16 mouse cellular contexts compared by ENCODE assay signal in the genomic region with DNA sequence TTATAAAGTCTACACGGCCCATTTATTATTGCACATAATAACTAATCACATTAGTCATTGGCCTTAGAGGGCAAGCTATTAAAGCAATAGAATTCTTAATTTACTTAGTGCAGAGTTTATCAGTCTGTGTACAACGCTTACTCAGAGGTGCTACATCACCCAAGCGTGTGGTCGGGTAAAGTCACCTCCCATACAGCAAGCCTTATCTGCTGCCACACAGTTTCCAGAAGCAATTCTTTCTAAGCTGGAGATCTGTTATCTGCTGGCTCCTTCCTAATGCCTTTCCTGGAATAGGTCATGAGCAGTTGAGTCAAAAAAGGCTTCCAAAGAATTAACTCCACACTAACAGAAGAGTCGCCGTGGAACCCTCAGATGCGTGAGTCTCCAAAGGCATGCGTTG.
DNase-seq lines count a peak whose midpoint lies in the region; ATAC-seq and TF ChIP-seq lines count a peak whose summit lies in the region.
"Had no signal": no experiment of that assay in that cellular context is flagged by ENCODE, and none has a peak within 500 bp of the region (broad histone marks: within the 10 kb centered on the region; RNA-seq: fewer than 3 reads in every experiment).

No protein-coding gene starts in this region.

- no peak overlapping the region for H3K9ac ChIP-seq in heart, embryonic 12.5 days
- H3K9ac ChIP-seq in liver, embryonic 13.5 days, result peak overlapping the region; percentile 26
- no peak overlapping the region for H3K9ac ChIP-seq in stomach, embryonic 16.5 days (ENCODE audit: low read length)
- H3K9ac ChIP-seq in midbrain, postnatal 0 days (replicated peaks; ENCODE audit: low read length, poor library complexity, severe bottlenecking), result no peak overlapping the region
- H3K9ac ChIP-seq: hindbrain, embryonic 15.5 days; limb, embryonic 12.5 days; midbrain, embryonic 15.5 days; neural tube, embryonic 12.5 days had no signal

- H3K4me3 ChIP-seq in heart, embryonic 12.5 days, result no peak overlapping the region
- H3K4me3 ChIP-seq in liver, embryonic 13.5 days (replicated peaks), result peak overlapping the region; percentile 14; the same call in 1 of the 2 replicates
- H3K4me3 ChIP-seq in stomach, embryonic 16.5 days (replicated peaks; ENCODE audit: low read length), result no peak overlapping the region
- H3K4me3 ChIP-seq in midbrain, postnatal 0 days (ENCODE audit: low read depth, low read length), result no peak overlapping the region
- H3K4me3 ChIP-seq: hindbrain, embryonic 15.5 days; limb, embryonic 12.5 days; midbrain, embryonic 15.5 days; neural tube, embryonic 12.5 days had no signal

- H3K27me3 ChIP-seq in heart, embryonic 12.5 days (replicated peaks), result no peaks in the 10 kb centered on the region; the same call in none of the 2 replicates
- no peaks in the 10 kb centered on the region for H3K27me3 ChIP-seq in liver, embryonic 13.5 days
- no peaks in the 10 kb centered on the region for H3K27me3 ChIP-seq in stomach, embryonic 16.5 days (ENCODE audit: control insufficient read depth, insufficient read depth, low read length)
- no peaks in the 10 kb centered on the region for H3K27me3 ChIP-seq in midbrain, postnatal 0 days (ENCODE audit: insufficient read depth, low read length)
- H3K27me3 ChIP-seq: hindbrain, embryonic 15.5 days; limb, embryonic 12.5 days; midbrain, embryonic 15.5 days; neural tube, embryonic 12.5 days had no signal

- no peaks in the 10 kb centered on the region for H3K9me3 ChIP-seq in heart, embryonic 12.5 days (replicated peaks)
- no peaks in the 10 kb centered on the region for H3K9me3 ChIP-seq in liver, embryonic 13.5 days (replicated peaks)
- H3K9me3 ChIP-seq in stomach, embryonic 16.5 days (replicated peaks; ENCODE audit: control insufficient read depth, low read length), result no peaks in the 10 kb centered on the region
- H3K9me3 ChIP-seq in midbrain, postnatal 0 days (ENCODE audit: low read length), result no peaks in the 10 kb centered on the region
- H3K9me3 ChIP-seq: hindbrain, embryonic 15.5 days; limb, embryonic 12.5 days; midbrain, embryonic 15.5 days; neural tube, embryonic 12.5 days had no signal

- H3K4me2 ChIP-seq in heart, embryonic 12.5 days, result no peak overlapping the region
- peak overlapping the region; percentile 56 for H3K4me2 ChIP-seq in liver, embryonic 13.5 days
- H3K4me2 ChIP-seq in stomach, embryonic 16.5 days (ENCODE audit: low read depth, low read length), result no peak overlapping the region
- H3K4me2 ChIP-seq in midbrain, postnatal 0 days (ENCODE audit: low read depth, low read length, poor library complexity, severe bottlenecking), result no peak overlapping the region
- H3K4me2 ChIP-seq: hindbrain, embryonic 15.5 days; limb, embryonic 12.5 days; midbrain, embryonic 15.5 days; neural tube, embryonic 12.5 days had no signal

- H3K4me1 ChIP-seq in heart, embryonic 12.5 days (replicated peaks), result peaks cover 6% of the 10 kb centered on the region; the same call in 1 of the 2 replicates
- H3K4me1 ChIP-seq in liver, embryonic 13.5 days (replicated peaks), result peaks cover 62% of the 10 kb centered on the region
- no peaks in the 10 kb centered on the region for H3K4me1 ChIP-seq in stomach, embryonic 16.5 days (ENCODE audit: control insufficient read depth, insufficient read depth, low read length)
- H3K4me1 ChIP-seq in midbrain, postnatal 0 days (ENCODE audit: insufficient read depth, low read length), result no peaks in the 10 kb centered on the region
- H3K4me1 ChIP-seq: hindbrain, embryonic 15.5 days; limb, embryonic 12.5 days; midbrain, embryonic 15.5 days; neural tube, embryonic 12.5 days had no signal

- intact Hi-C loops in heart, postnatal 36 days (cut with DNase I), result no loop called here

- no peaks in the 10 kb centered on the region for H3K36me3 ChIP-seq in heart, embryonic 12.5 days
- no peaks in the 10 kb centered on the region for H3K36me3 ChIP-seq in liver, embryonic 13.5 days
- no peaks in the 10 kb centered on the region for H3K36me3 ChIP-seq in stomach, embryonic 16.5 days (ENCODE audit: control insufficient read depth, insufficient read depth, low read length)
- H3K36me3 ChIP-seq in midbrain, postnatal 0 days (ENCODE audit: insufficient read depth, low read length), result no peaks in the 10 kb centered on the region
- H3K36me3 ChIP-seq: hindbrain, embryonic 15.5 days; limb, embryonic 12.5 days; midbrain, embryonic 15.5 days; neural tube, embryonic 12.5 days had no signal

- DNase-seq in heart, postnatal 36 days, result no peak
- DNase-seq in c-Kit-positive CD71-positive TER-119-positive erythroid progenitor cells, embryonic 14.5 days (ENCODE audit: low spot score), result peak; percentile 84
- DNase-seq in liver, embryonic 13.5 days, result peak; percentile 76
- no peak for DNase-seq in thymus, postnatal 4 days
- DNase-seq in midbrain, postnatal 0 days (ENCODE audit: low spot score), result no peak
- no peak for DNase-seq in lung, postnatal 25 days (ENCODE audit: low spot score)
- DNase-seq: adrenal gland, postnatal 14 days; gastrocnemius, postnatal 36 days; kidney, adult 9 months; lung, postnatal 36 days had no signal

- 54% methylated on average over 8 of the region's 8 CpGs for WGBS in heart, embryonic 12.5 days
- WGBS in liver, embryonic 13.5 days (ENCODE audit: insufficient replicate concordance), result 16% methylated on average over 8 of the region's 8 CpGs
- 70% methylated on average over 8 of the region's 8 CpGs for WGBS in stomach, embryonic 16.5 days
- WGBS in midbrain, postnatal 0 days, result 88% methylated on average over 8 of the region's 8 CpGs

- ATAC-seq in heart, embryonic 12.5 days (ENCODE audit: insufficient number of reproducible peaks, low FRiP score), result peak; percentile 97
- ATAC-seq in liver, embryonic 13.5 days (ENCODE audit: low read depth), result peak; percentile 100
- ATAC-seq in stomach, embryonic 16.5 days (ENCODE audit: insufficient read depth, low FRiP score), result peak; percentile 62; the same call in 1 of the 2 replicates
- no peak for ATAC-seq in midbrain, postnatal 0 days (ENCODE audit: low FRiP score)
- ATAC-seq: midbrain, embryonic 15.5 days had no signal

- TF ChIP-seq CTCF in midbrain, postnatal 0 days (IDR thresholded peaks at IDR 0.05), result no peak

- no peak overlapping the region for H3K27ac ChIP-seq in heart, embryonic 12.5 days (ENCODE audit: poor library complexity, severe bottlenecking)
- H3K27ac ChIP-seq in liver, embryonic 13.5 days, result peak overlapping the region; percentile 89
- H3K27ac ChIP-seq in stomach, embryonic 16.5 days (ENCODE audit: low read length), result no peak overlapping the region
- no peak overlapping the region for H3K27ac ChIP-seq in midbrain, postnatal 0 days (ENCODE audit: low read depth, low read length)
- H3K27ac ChIP-seq: hindbrain, embryonic 15.5 days; limb, embryonic 12.5 days; midbrain, embryonic 15.5 days; neural tube, embryonic 12.5 days had no signal

Comparison
In these comparisons a context has a peak if more than half of its experiments do, and no peak if none do; other contexts are left out.
1. DNase-seq: peak in c-Kit-positive CD71-positive TER-119-positive erythroid progenitor cells, embryonic 14.5 days (single experiment) and liver, embryonic 13.5 days (single experiment); none in heart, postnatal 36 days (0 of 2), thymus, postnatal 4 days (single experiment), midbrain, postnatal 0 days (single experiment) and lung, postnatal 25 days (single experiment).